ENCODE assay signal across 8 mouse cellular contexts in genomic region chr16:89960186-89960878, GRCm38 (mm10).
A peak's percentile ranks its signal among the peaks of the same experiment; 100 is the strongest.
DNase-seq lines count a peak whose midpoint lies in the region; ATAC-seq and TF ChIP-seq lines count a peak whose summit lies in the region.

No protein-coding gene starts in this region.

- no peaks in the 10 kb centered on the region for H3K36me3 ChIP-seq in forebrain, embryonic 15.5 days

- peak overlapping the region; percentile 51 for H3K4me3 ChIP-seq in brown adipose tissue, adult 24 weeks (ENCODE audit: insufficient read depth, low read depth, low read length)
- peak overlapping the region; percentile 38 for H3K4me3 ChIP-seq in forebrain, embryonic 15.5 days
- peak overlapping the region; percentile 59 for H3K4me3 ChIP-seq in layer of hippocampus, adult 2 months
- H3K4me3 ChIP-seq in lung, adult 2 months (replicated peaks; ENCODE audit: extremely low read depth, low read depth, low read length): peak overlapping the region; percentile 31
- H3K4me3 ChIP-seq in olfactory bulb, adult 2 months (ENCODE audit: insufficient read depth, low read depth, low read length): peak overlapping the region; percentile 50

- no peak for TF ChIP-seq CTCF in layer of hippocampus, adult 2 months (conservative IDR thresholded peaks at IDR 0.05)
- no peak for TF ChIP-seq CTCF in lung, adult 2 months (IDR thresholded peaks at IDR 0.05; ENCODE audit: insufficient read depth, low read length)
- TF ChIP-seq CTCF in olfactory bulb, adult 2 months (IDR thresholded peaks at IDR 0.05; ENCODE audit: insufficient read depth, low read depth, low read length): no peak

- TF ChIP-seq POLR2A in lung, adult 2 months (IDR thresholded peaks at IDR 0.05; ENCODE audit: borderline replicate concordance, extremely low read depth, low read depth, low read length): no peak
- TF ChIP-seq POLR2A in olfactory bulb, adult 2 months (IDR thresholded peaks at IDR 0.05; ENCODE audit: insufficient read depth, low read depth, low read length): no peak

- peaks cover 2% of the 10 kb centered on the region; the same call in 1 of the 2 replicates for H3K4me1 ChIP-seq in brown adipose tissue, adult 24 weeks (ENCODE audit: control insufficient read depth, insufficient read depth, insufficient read length, low read length)
- peaks cover 20% of the 10 kb centered on the region for H3K4me1 ChIP-seq in forebrain, embryonic 15.5 days
- 0 out of 2 replicates have a peak, but pooled peaks cover 2% of the 10 kb centered on the region for H3K4me1 ChIP-seq in lung, adult 2 months (ENCODE audit: control insufficient read depth, insufficient read depth, low read length)
- H3K4me1 ChIP-seq in olfactory bulb, adult 2 months (ENCODE audit: control insufficient read depth, insufficient read depth, low read length): peaks cover 11% of the 10 kb centered on the region

- peak; percentile 64 for DNase-seq in MN1 (ENCODE audit: low spot score)
- DNase-seq in heart, postnatal 10 days: peak; percentile 68 to 69
- peak; percentile 42 to 69 for DNase-seq in layer of hippocampus, adult 2 months (ENCODE audit: low spot score in 2 of 2)
- peak; percentile 33 for DNase-seq in lung, adult 2 months
- DNase-seq in natural killer cell, adult 2 months (ENCODE audit: low spot score in 2 of 2): no peak

- peak overlapping the region; percentile 72 for H3K4me2 ChIP-seq in forebrain, embryonic 15.5 days (replicated peaks)

- no peaks in the 10 kb centered on the region for H3K27me3 ChIP-seq in forebrain, embryonic 15.5 days

- intact Hi-C loops in heart, postnatal 10 days (cut with DNase I): no loop called here

- 1% methylated on average over 33 of the region's 33 CpGs for WGBS in forebrain, embryonic 15.5 days
- WGBS in lung, adult 2 months: 1% methylated on average over 33 of the region's 33 CpGs
- WGBS in olfactory bulb, adult 2 months: 2% methylated on average over 33 of the region's 33 CpGs

- no peak overlapping the region for H3K27ac ChIP-seq in brown adipose tissue, adult 24 weeks (replicated peaks; ENCODE audit: low read depth, low read length)
- no peak overlapping the region for H3K27ac ChIP-seq in forebrain, embryonic 15.5 days (replicated peaks)
- H3K27ac ChIP-seq in layer of hippocampus, adult 2 months: peak overlapping the region; percentile 76
- H3K27ac ChIP-seq in olfactory bulb, adult 2 months (ENCODE audit: insufficient read depth, low read depth, low read length): peak overlapping the region; percentile 27; the same call in 1 of the 2 replicates

- ATAC-seq in forebrain, embryonic 15.5 days (replicated peaks): peak; percentile 74

- peak overlapping the region; percentile 34 for H3K9ac ChIP-seq in forebrain, embryonic 15.5 days (replicated peaks)

- no peaks in the 10 kb centered on the region for H3K9me3 ChIP-seq in forebrain, embryonic 15.5 days

Comparison
In these comparisons a context has a peak if more than half of its experiments do, and no peak if none do; other contexts are left out.
1. DNase-seq: peak in MN1 (single experiment), heart, postnatal 10 days (2 of 2), layer of hippocampus, adult 2 months (2 of 2) and lung, adult 2 months (single experiment); none in natural killer cell, adult 2 months (0 of 2).
2. H3K27ac ChIP-seq: peak in layer of hippocampus, adult 2 months (single experiment) and olfactory bulb, adult 2 months (single experiment); none in brown adipose tissue, adult 24 weeks (single experiment) and forebrain, embryonic 15.5 days (single experiment).
3. Peak in every context shown above with its lines, with median percentiles within 50 percentile points of each other: H3K4me3 ChIP-seq.